Mouse (Mus musculus) embryonic facial prominence, embryonic 15.5 days (tissue): Measurements from ENCODE around the gene Tigd2. TPM values are rescaled to one million over a fixed set of nuclear protein-coding genes. Genes with fewer than 3 reads are reported as not detected.

Source experiments
- polyA plus RNA-seq: library from polyadenylated mRNA; unstranded; fragments of >200 nt; fragmentation: Nextera tagmentation; extraction: Ambion mirVana; gene quantifications from 2 replicates; pipeline ENCODE4 v1.2.1, GENCODE M21; 2015

The Tigd2 gene
- polyA plus RNA-seq, 1 experiment from 2014 or later: 13.3 TPM

Other genes with a start within 250 kb of the Tigd2 start
- gene Fam13a, start 184.3 kb upstream of the Tigd2 start, polyA plus RNA-seq: 9.4 and 10.3 TPM in 2 replicates
- gene Gprin3, start 217.4 kb downstream of the Tigd2 start, polyA plus RNA-seq: 2.2 and 2.7 TPM in 2 replicates